Mouse (Mus musculus) C3H10T1/2 (cell line): ENCODE measurements around the gene Mprip. TPM values are rescaled to one million over a fixed set of nuclear protein-coding genes. Genes with fewer than 3 reads are reported as not detected.

Experiments used
- polyA plus RNA-seq, 2 experiments: library from polyadenylated mRNA; unstranded; fragments of >200 nt; fragmentation: generic; extraction: Trizol; gene quantifications; one replicate each; pipeline ENCODE4 v1.2.1; 2012; ENCODE audit warnings: missing spikeins in 2 of 2

Gene Mprip
- 100 to 1,000 TPM; 178 to 183 TPM for polyA plus RNA-seq

GRCm38 (mm10) chr11:59661005-59661404 is at the start of gene Mprip:
TSS of gene Mprip (plus strand) at chr11:59661305.

GRCm38 (mm10) chr11:59787199-59787781 is 126.2 kb downstream of the Mprip start, which contains the start of gene Pld6:
TSS of gene Pld6 (minus strand) at chr11:59787645.

GRCm38 (mm10) chr11:59809670-59810474 is 148.8 kb downstream of the Mprip start, which contains the start of gene Flcn:
TSS of gene Flcn (minus strand) at chr11:59810016.

Other genes starting within 250 kb of the Mprip start
- 1 to 10 TPM; 1.1 to 2.9 TPM for gene Jmjd4, start 211.3 kb upstream of the Mprip start, polyA plus RNA-seq
- gene Snap47, start 210.1 kb upstream of the Mprip start, polyA plus RNA-seq: 10 to 100 TPM; 49.2 to 76.4 TPM
- gene Zfp867, start 188.8 kb upstream of the Mprip start, polyA plus RNA-seq: 1 to 10 TPM in 1 of 2 experiments, under 1 TPM in 1; 0.06 to 2.0 TPM
- 10 to 100 TPM; 13.4 to 32.4 TPM for gene Zkscan17, start 134.6 kb upstream of the Mprip start, polyA plus RNA-seq
- under 1 TPM; under 0.01 to 0.07 TPM for gene Nlrp3, start 119.7 kb upstream of the Mprip start, polyA plus RNA-seq
- gene Olfr222, start 85.1 kb upstream of the Mprip start, polyA plus RNA-seq: not detected
- gene Olfr223, start 68.0 kb upstream of the Mprip start, polyA plus RNA-seq: not detected
- under 1 TPM in 1 of 2 experiments, not detected in 1; 0.07 TPM for gene Pld6, start 126.3 kb downstream of the Mprip start, polyA plus RNA-seq
- 10 to 100 TPM in 1 of 2 experiments, 1 to 10 TPM in 1; 5.6 to 21.2 TPM for gene Flcn, start 148.7 kb downstream of the Mprip start, polyA plus RNA-seq
- 10 to 100 TPM; 24.9 to 27.3 TPM for gene Nt5m, start 178.1 kb downstream of the Mprip start, polyA plus RNA-seq
- gene Cops3, start 178.5 kb downstream of the Mprip start, polyA plus RNA-seq: 10 to 100 TPM; 10.2 to 62.6 TPM